Mouse (Mus musculus) CH12.LX (cell line): ENCODE measurements around the gene Erich2. TPM values are rescaled to one million over a fixed set of nuclear protein-coding genes. Genes with fewer than 3 reads are reported as not detected.
A peak's percentile ranks its signal among the peaks of the same experiment; 100 is the strongest.

Experiments used
- DNase-seq: peaks from one replicate; pipeline ENCODE4 v3.0.0-alpha.2; 2013; ENCODE audit errors: extremely low read depth
- H3K27ac ChIP-seq: 2 replicates; pipeline ENCODE4 v1.5.1; 2012; ENCODE audit warnings: low read depth, mild to moderate bottlenecking, control low read depth, moderate library complexity; ENCODE audit not compliant: insufficient read depth
- H3K27me3 ChIP-seq: replicated peaks from 2 replicates; pipeline ENCODE3; 2012; ENCODE audit warnings: inconsistent platforms
- H3K36me3 ChIP-seq, 2 experiments: replicated peaks in 1 of 2; 2 replicates each; pipeline versions ENCODE3 to v1.6.1; 2012; ENCODE audit warnings: inconsistent platforms in 1 of 2, low read length in 1 of 2, mild to moderate bottlenecking in 1 of 2, mixed read lengths in 1 of 2, moderate library complexity in 1 of 2; ENCODE audit not compliant: control insufficient read depth in 1 of 2, insufficient read depth in 1 of 2
- H3K4me1 ChIP-seq, 2 experiments: 2 replicates each; pipeline ENCODE4 v1.6.1; 2012; ENCODE audit warnings: inconsistent platforms in 1 of 2, moderate library complexity in 1 of 2; ENCODE audit not compliant: insufficient read depth in 2 of 2, control insufficient read depth in 1 of 2
- H3K4me2 ChIP-seq: 2 replicates; pipeline ENCODE4 v1.6.1; 2012; ENCODE audit warnings: low read depth, mild to moderate bottlenecking, control low read depth; ENCODE audit not compliant: poor library complexity, insufficient read depth, severe bottlenecking
- H3K4me3 ChIP-seq, 3 experiments: fragments of 150-350 bp in 1 of 3; sonication (generic) in 1 of 3; replicated peaks in 1 of 3; 2 replicates each; pipeline versions ENCODE3 to v1.5.1; 2011 to 2012; ENCODE audit warnings: low read depth in 2 of 3, low read length in 2 of 3, mild to moderate bottlenecking in 2 of 3, moderate library complexity in 2 of 3, control low read depth in 1 of 3, improper control_type of control experiment in 1 of 3, inconsistent platforms in 1 of 3, mixed read lengths in 1 of 3; ENCODE audit not compliant: poor library complexity in 1 of 3
- H3K79me2 ChIP-seq: replicated peaks from 2 replicates; pipeline ENCODE4 v1.6.1; 2012; ENCODE audit warnings: mild to moderate bottlenecking, moderate library complexity; ENCODE audit not compliant: control insufficient read depth, poor library complexity, insufficient read depth, severe bottlenecking; ENCODE audit errors: extremely low read depth
- H3K9ac ChIP-seq: 2 replicates; pipeline ENCODE4 v1.6.1; 2012; ENCODE audit warnings: low read depth, mild to moderate bottlenecking, control low read depth, moderate library complexity; ENCODE audit not compliant: insufficient read depth
- H3K9me3 ChIP-seq: replicated peaks from 2 replicates; pipeline ENCODE3; 2012; ENCODE audit warnings: low read length, inconsistent platforms, mixed read lengths
- BHLHE40 ChIP-seq: IDR thresholded peaks from 2 replicates; pipeline ENCODE4 v1.6.1; 2011; ENCODE audit warnings: mild to moderate bottlenecking, low read depth, low read length, improper control_type of control experiment
- CHD1 ChIP-seq: IDR thresholded peaks from 2 replicates; pipeline ENCODE4 v1.6.1; 2012; ENCODE audit warnings: low read depth, low read length, improper control_type of control experiment, inconsistent platforms
- CHD2 ChIP-seq: IDR thresholded peaks from 2 replicates; pipeline ENCODE4 v1.6.1; 2011; ENCODE audit warnings: low read length, improper control_type of control experiment
- CTCF ChIP-seq, 2 experiments: IDR thresholded peaks in 1 of 2; conservative IDR thresholded peaks in 1 of 2; 2 replicates each; pipeline ENCODE4 v1.5.1; 2011 to 2012; ENCODE audit warnings: low read depth in 2 of 2, low read length in 2 of 2, improper control_type of control experiment in 1 of 2, inconsistent platforms in 1 of 2, mild to moderate bottlenecking in 1 of 2, moderate library complexity in 1 of 2
- E2F4 ChIP-seq: IDR thresholded peaks from 2 replicates; pipeline ENCODE4 v1.6.1; 2011; ENCODE audit warnings: low read depth, low read length, improper control_type of control experiment; ENCODE audit not compliant: insufficient replicate concordance
- ELF1 ChIP-seq: IDR thresholded peaks from 2 replicates; pipeline ENCODE4 v1.6.1; 2014; ENCODE audit warnings: low read depth, mild to moderate bottlenecking, inconsistent platforms, low read length, improper control_type of control experiment
- EP300 ChIP-seq: IDR thresholded peaks from 2 replicates; pipeline ENCODE4 v1.6.1; 2011; ENCODE audit warnings: low read length, improper control_type of control experiment
- GABPA ChIP-seq: IDR thresholded peaks from 2 replicates; pipeline ENCODE4 v1.6.1; 2012; ENCODE audit warnings: low read depth, low read length, improper control_type of control experiment, inconsistent platforms; ENCODE audit not compliant: insufficient replicate concordance
- HCFC1 ChIP-seq: IDR thresholded peaks from 2 replicates; pipeline ENCODE4 v1.6.1; 2012; ENCODE audit warnings: low read depth, mild to moderate bottlenecking, inconsistent platforms, low read length, improper control_type of control experiment
- JUND ChIP-seq: conservative IDR thresholded peaks from 2 replicates; pipeline ENCODE4 v1.6.1; 2011; ENCODE audit warnings: low read depth, low read length, improper control_type of control experiment
- MAFK ChIP-seq: IDR thresholded peaks from 2 replicates; pipeline ENCODE4 v1.6.1; 2011; ENCODE audit warnings: low read length, improper control_type of control experiment; ENCODE audit not compliant: insufficient replicate concordance
- MAX ChIP-seq: IDR thresholded peaks from 2 replicates; pipeline ENCODE4 v1.6.1; 2011; ENCODE audit warnings: low read length, improper control_type of control experiment
- MAZ ChIP-seq: IDR thresholded peaks from 2 replicates; pipeline ENCODE4 v1.6.1; 2012; ENCODE audit warnings: low read depth, mild to moderate bottlenecking, inconsistent platforms, low read length, improper control_type of control experiment, moderate library complexity
- MEF2A ChIP-seq: IDR thresholded peaks from 2 replicates; pipeline ENCODE4 v1.6.1; 2014; ENCODE audit warnings: low read depth, mild to moderate bottlenecking, inconsistent platforms, low read length, improper control_type of control experiment, borderline replicate concordance
- MXI1 ChIP-seq: IDR thresholded peaks from 2 replicates; pipeline ENCODE4 v1.6.1; 2011; ENCODE audit warnings: mild to moderate bottlenecking, low read depth, low read length, improper control_type of control experiment
- MYC ChIP-seq: IDR thresholded peaks from 2 replicates; pipeline ENCODE4 v1.6.1; 2011; ENCODE audit warnings: low read depth, mild to moderate bottlenecking, improper control_type of control experiment, low read length
- NELFE ChIP-seq: IDR thresholded peaks from 2 replicates; pipeline ENCODE4 v1.6.1; 2011; ENCODE audit warnings: low read depth, low read length, improper control_type of control experiment
- NRF1 ChIP-seq: IDR thresholded peaks from 2 replicates; pipeline ENCODE4 v1.6.1; 2014; ENCODE audit warnings: low read depth, mild to moderate bottlenecking, inconsistent platforms, low read length, improper control_type of control experiment, moderate library complexity
- POLR2A ChIP-seq: IDR thresholded peaks from 2 replicates; pipeline ENCODE4 v1.6.1; 2011; ENCODE audit warnings: low read depth, mild to moderate bottlenecking, improper control_type of control experiment, low read length
- POLR2AphosphoS2 ChIP-seq: IDR thresholded peaks from 2 replicates; pipeline ENCODE4 v1.6.1; 2011; ENCODE audit warnings: low read depth, low read length, improper control_type of control experiment
- RAD21 ChIP-seq: IDR thresholded peaks from 2 replicates; pipeline ENCODE4 v1.6.1; 2011; ENCODE audit warnings: low read depth, mild to moderate bottlenecking, low read length, improper control_type of control experiment, moderate library complexity
- RCOR1 ChIP-seq: conservative IDR thresholded peaks from 2 replicates; pipeline ENCODE4 v1.6.1; 2012; ENCODE audit warnings: low read depth, mild to moderate bottlenecking, inconsistent platforms, low read length, improper control_type of control experiment
- SMC3 ChIP-seq: IDR thresholded peaks from 2 replicates; pipeline ENCODE4 v1.6.1; 2011; ENCODE audit warnings: low read depth, low read length, improper control_type of control experiment
- TBP ChIP-seq: conservative IDR thresholded peaks from 2 replicates; pipeline ENCODE4 v1.6.1; 2011; ENCODE audit warnings: low read depth, low read length, improper control_type of control experiment
- TCF12 ChIP-seq: IDR thresholded peaks from 2 replicates; pipeline ENCODE4 v1.6.1; 2014; ENCODE audit warnings: low read depth, mild to moderate bottlenecking, inconsistent platforms, low read length, improper control_type of control experiment
- UBTF ChIP-seq: IDR thresholded peaks from 2 replicates; pipeline ENCODE4 v1.6.1; 2012; ENCODE audit warnings: low read depth, mild to moderate bottlenecking, inconsistent platforms, low read length, improper control_type of control experiment, moderate library complexity
- USF1 ChIP-seq: IDR thresholded peaks from 2 replicates; pipeline ENCODE4 v1.6.1; 2014; ENCODE audit warnings: low read depth, mild to moderate bottlenecking, inconsistent platforms, low read length, improper control_type of control experiment
- ZMIZ1 ChIP-seq: IDR thresholded peaks from 2 replicates; pipeline ENCODE4 v1.6.1; 2012; ENCODE audit warnings: low read depth, mild to moderate bottlenecking, inconsistent platforms, low read length, improper control_type of control experiment
- ZNF384 ChIP-seq: IDR thresholded peaks from 2 replicates; pipeline ENCODE4 v1.6.1; 2012; ENCODE audit warnings: low read depth, low read length, improper control_type of control experiment, inconsistent platforms
- dilution Hi-C: fragments of 300-500 bp; cut with MboI; formaldehyde crosslinking; loops from 2 replicates; pipeline ENCODE4 v1.14.3; 2020; ENCODE audit warnings: low sequenced_read_pairs; ENCODE audit not compliant: extremely low pct_unique_long_range_greater_than_20kb, extremely low pct_ligation_motif_present
- in situ Hi-C: fragments of 300-500 bp; cut with MboI; formaldehyde crosslinking; loops from 3 replicates; pipeline ENCODE4 v1.14.3; 2019; ENCODE audit warnings: low sequenced_read_pairs, low pct_ligation_motif_present, low pct_unique_long_range_greater_than_20kb, mixed read lengths
- polyA plus RNA-seq: library from polyadenylated mRNA; unstranded; fragments of >175 nt; gene quantifications from 2 replicates; pipeline ENCODE4 v1.2.1, GENCODE M21; 2012; ENCODE audit warnings: low read depth; ENCODE audit not compliant: insufficient read length
- total RNA-seq, 2 experiments: library from RNA; depleted of rRNA; stranded (reverse); fragments of 300-350 nt in 1 of 2; fragments of >200 nt in 1 of 2; gene quantifications; 2 replicates each; pipeline ENCODE4 v1.2.3; 2012 to 2014

Erich2 gene
- total and polyA plus RNA-seq, 3 experiments: 0.24 TPM; not detected in 2

- Histone ChIP-seq H3K9me3 (no peaks in the 10 kb centered on the region), H3K79me2 (no peaks in the 10 kb centered on the region), H3K27me3 (peaks cover 29% of the 10 kb centered on the region), H3K4me3 (no peak overlapping the region), H3K4me2 (no peak overlapping the region)
- dilution Hi-C loops: no loop called here
- DNase-seq: no peak
- no peak for TF ChIP-seq MAZ
- TF ChIP-seq POLR2AphosphoS2: no peak
- TF ChIP-seq MYC: no peak
- TF ChIP-seq ZNF384: no peak
- no peak for TF ChIP-seq TBP
- TF ChIP-seq EP300: no peak
- TF ChIP-seq TCF12: no peak
- no peak for TF ChIP-seq ZMIZ1
- no peak for TF ChIP-seq USF1
- TF ChIP-seq NELFE: no peak
- TF ChIP-seq, all 38 proteins: peak for 0
- Histone ChIP-seq H3K9ac (no peak overlapping the region), H3K27ac (no peak overlapping the region), H3K36me3 (no peaks in the 10 kb centered on the region), H3K4me1 (peaks cover 0 to 11% of the 10 kb centered on the region in 2 experiments; a peak in 2 of 4 replicates)
- in situ Hi-C loops: loop anchor here (25.0 kb wide), 1 partner anchor 435 kb away; no protein-coding TSS in a partner anchor
Observed at GRCm38 (mm10) chr2:70572251-70572650, 63.6 kb downstream of the Erich2 start.

GRCm38 (mm10) chr2:70573544-70574210, 65.1 kb downstream of the Erich2 start:
- peak overlapping the region; percentile 15; the same call in 1 of the 2 replicates for H3K9ac ChIP-seq
- TF ChIP-seq ZMIZ1 (no peak), RCOR1 (no peak), MXI1 (no peak), CHD2 (no peak), JUND (no peak), MEF2A (no peak), POLR2A (no peak), MAZ (no peak), CHD1 (no peak), NRF1 (no peak), CTCF (conservative IDR thresholded peaks at IDR 0.05 in 1 of 2, IDR thresholded peaks at IDR 0.05 in 1 of 2; ENCODE audit: low read depth in 2 of 2, low read length in 2 of 2) (peak in 1 of 2 experiments; percentile 52; a peak in 2 of 4 replicates), UBTF (no peak), ELF1 (peak; percentile 72), ZNF384 (0 out of 2 replicates have a peak, but pooled peaks have one; percentile 7), BHLHE40 (no peak), HCFC1 (peak; percentile 61), RAD21 (no peak), GABPA (no peak), MYC (no peak), E2F4 (no peak), MAFK (no peak), NELFE (no peak), TCF12 (peak; percentile 38; the same call in 1 of the 2 replicates), SMC3 (no peak), MAX (no peak)
- H3K27me3 ChIP-seq: peaks cover 29% of the 10 kb centered on the region
- H3K4me1 ChIP-seq: no peaks in the 10 kb centered on the region; a peak in 1 of 4 replicates
- dilution Hi-C loops (no loop called here), in situ Hi-C loops (loop anchor here (25.0 kb wide), 1 partner anchor 436 kb away; no protein-coding TSS in a partner anchor)
- no peaks in the 10 kb centered on the region for H3K79me2 ChIP-seq
- no peaks in the 10 kb centered on the region for H3K9me3 ChIP-seq
- no peak for DNase-seq
- peak overlapping the region in 2 of 3 experiments; percentile 26 to 56 for H3K4me3 ChIP-seq
- H3K36me3 ChIP-seq: no peaks in the 10 kb centered on the region
- no peak overlapping the region for H3K27ac ChIP-seq
- H3K4me2 ChIP-seq: no peak overlapping the region; the same call in 1 of the 2 replicates
